Mouse (Mus musculus) forebrain, embryonic 16.5 days (tissue): ENCODE results near the gene Ifna6. TPM values are rescaled to one million over a fixed set of nuclear protein-coding genes. Genes with fewer than 3 reads are reported as not detected.

Experiments
- ATAC-seq: fragments of 200-750 bp; cut with Nextera tagmentation; 2 replicates; pipeline ENCODE4 v1.8.0; 2017; ENCODE audit warnings: mild to moderate bottlenecking, moderate library complexity
- H3K27ac ChIP-seq: fragments of 300-500 bp; sonication (generic); 2 replicates; pipeline ENCODE4 v1.5.1; 2014; ENCODE audit warnings: low read length, control low read depth
- H3K27me3 ChIP-seq: fragments of 300-500 bp; sonication (generic); replicated peaks from 2 replicates; pipeline ENCODE4 v1.6.1; 2014; ENCODE audit warnings: low read length; ENCODE audit not compliant: control insufficient read depth, insufficient read depth
- H3K36me3 ChIP-seq: fragments of 300-500 bp; sonication (generic); 2 replicates; pipeline ENCODE4 v1.6.1; 2014; ENCODE audit not compliant: control insufficient read depth, insufficient read depth
- H3K4me1 ChIP-seq: fragments of 300-500 bp; sonication (generic); replicated peaks from 2 replicates; pipeline ENCODE4 v1.6.1; 2014; ENCODE audit warnings: low read length; ENCODE audit not compliant: control insufficient read depth, insufficient read depth
- H3K4me2 ChIP-seq: fragments of 300-500 bp; sonication (generic); 2 replicates; pipeline ENCODE4 v1.6.1; 2014; ENCODE audit warnings: mild to moderate bottlenecking, low read length, control low read depth
- H3K4me3 ChIP-seq: fragments of 300-500 bp; sonication (generic); replicated peaks from 2 replicates; pipeline ENCODE4 v1.5.1; 2014; ENCODE audit warnings: mild to moderate bottlenecking, low read length, control low read depth
- H3K9ac ChIP-seq: fragments of 300-500 bp; sonication (generic); replicated peaks from 2 replicates; pipeline ENCODE4 v1.6.1; 2014; ENCODE audit warnings: low read depth, low read length, control low read depth
- H3K9me3 ChIP-seq: fragments of 300-500 bp; sonication (generic); 2 replicates; pipeline ENCODE4 v1.6.1; 2016; ENCODE audit warnings: low read length; ENCODE audit not compliant: control insufficient read depth
- WGBS: fragments of 180-500 bp; shearing (Covaris S2); extraction: QIAGEN DNeasy Blood & Tissue Kit; methylation state at CpG from one replicate; pipeline ENCODE4 v1.1.7; 2014; 5-methylcytosine and 5-hydroxymethylcytosine counted together
- polyA plus RNA-seq: library from polyadenylated mRNA; unstranded; fragments of >200 nt; fragmentation: Nextera tagmentation; extraction: Ambion mirVana; gene quantifications from 2 replicates; pipeline ENCODE4 v1.2.1, GENCODE M21; 2015

The Ifna6 gene
- polyA plus RNA-seq, 1 experiment from 2014 or later, result not detected

DNA sequence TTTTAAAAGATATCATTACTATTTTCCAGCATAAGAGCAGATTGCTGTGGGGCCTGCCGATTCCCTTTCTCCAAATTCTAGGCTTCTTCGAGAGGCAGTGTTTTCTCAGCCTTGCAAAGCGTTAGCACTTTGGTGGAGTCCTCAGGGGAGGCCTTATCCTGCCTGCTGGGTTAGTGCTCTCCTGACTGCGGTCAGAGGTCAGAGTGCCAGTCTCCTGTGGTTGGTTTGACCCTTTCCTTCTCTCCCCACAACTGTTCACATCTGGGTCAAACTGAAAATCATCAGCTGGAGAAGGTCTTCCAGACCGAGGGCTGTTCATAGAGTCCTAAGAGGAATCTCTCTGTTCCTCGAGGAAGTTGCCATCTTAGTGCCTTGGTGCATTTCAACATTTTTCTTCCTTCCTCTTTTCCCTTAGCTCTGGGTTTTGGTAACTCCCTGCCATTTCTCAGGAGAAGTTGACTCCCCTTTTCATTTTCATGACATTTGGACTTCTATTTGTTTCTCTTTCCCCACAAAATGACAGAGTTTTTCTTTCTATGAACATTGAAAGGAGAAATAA, 37.9 kb downstream of the Ifna6 start:
- no peak for ATAC-seq
- Histone ChIP-seq H3K36me3 (no peaks in the 10 kb centered on the region), H3K4me2 (no peak overlapping the region), H3K4me1 (peaks cover 7% of the 10 kb centered on the region), H3K9me3 (no peaks in the 10 kb centered on the region), H3K4me3 (no peak overlapping the region), H3K27ac (no peak overlapping the region), H3K9ac (no peak overlapping the region), H3K27me3 (no peaks in the 10 kb centered on the region)
- WGBS, result 59% methylated on average over 6 of the region's 6 CpGs

DNA sequence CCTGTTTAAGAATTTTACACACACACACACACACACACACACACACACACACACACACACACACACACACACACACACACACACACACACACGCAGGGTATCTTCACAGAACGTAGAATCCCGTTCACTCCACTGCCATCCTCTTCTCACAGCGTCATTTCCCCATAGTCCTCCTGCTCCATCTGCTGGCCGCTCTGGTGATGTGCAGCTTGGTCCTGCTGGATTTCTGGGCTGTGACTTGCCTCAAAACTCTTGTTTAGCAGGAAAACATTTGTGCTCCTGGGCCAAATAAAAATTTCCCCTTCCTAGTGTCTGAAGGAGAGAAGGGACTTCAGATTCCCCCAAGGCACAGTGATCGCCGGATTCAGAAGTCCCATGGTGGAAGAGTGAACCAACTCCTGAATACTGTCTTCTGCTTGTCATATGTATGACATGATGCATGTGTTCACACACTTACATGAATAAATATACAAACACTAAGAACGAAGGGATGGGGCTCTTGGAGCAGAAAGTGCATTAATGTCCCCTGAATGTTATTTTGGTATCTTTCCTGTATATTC, 40.2 kb downstream of the Ifna6 start:
- peaks cover 7% of the 10 kb centered on the region for H3K4me1 ChIP-seq
- H3K4me3 ChIP-seq, result peak overlapping the region; percentile 60
- H3K27me3 ChIP-seq, result 0 out of 2 replicates have a peak, but pooled peaks cover 2% of the 10 kb centered on the region
- H3K4me2 ChIP-seq, result peak overlapping the region; percentile 75
- peak overlapping the region; percentile 51; the same call in 1 of the 2 replicates for H3K9ac ChIP-seq
- H3K27ac ChIP-seq, result no peak overlapping the region
- under 1% methylated on average over 7 of the region's 8 CpGs for WGBS
- no peaks in the 10 kb centered on the region for H3K9me3 ChIP-seq
- no peaks in the 10 kb centered on the region for H3K36me3 ChIP-seq
- peak; percentile 76 for ATAC-seq

GRCm38 (mm10) chr4:88867926-88868911, 41.0 kb downstream of the Ifna6 start:
- no peaks in the 10 kb centered on the region for H3K36me3 ChIP-seq
- 0 out of 2 replicates have a peak, but pooled peaks cover 2% of the 10 kb centered on the region for H3K27me3 ChIP-seq
- peak overlapping the region; percentile 75 for H3K4me2 ChIP-seq
- H3K9me3 ChIP-seq, result no peaks in the 10 kb centered on the region
- H3K9ac ChIP-seq, result peak overlapping the region; percentile 51
- 6% methylated on average over 30 of the region's 31 CpGs for WGBS
- peak overlapping the region; percentile 60 for H3K4me3 ChIP-seq
- peaks cover 7% of the 10 kb centered on the region for H3K4me1 ChIP-seq
- H3K27ac ChIP-seq, result no peak overlapping the region
- ATAC-seq, result peak; percentile 76

DNA sequence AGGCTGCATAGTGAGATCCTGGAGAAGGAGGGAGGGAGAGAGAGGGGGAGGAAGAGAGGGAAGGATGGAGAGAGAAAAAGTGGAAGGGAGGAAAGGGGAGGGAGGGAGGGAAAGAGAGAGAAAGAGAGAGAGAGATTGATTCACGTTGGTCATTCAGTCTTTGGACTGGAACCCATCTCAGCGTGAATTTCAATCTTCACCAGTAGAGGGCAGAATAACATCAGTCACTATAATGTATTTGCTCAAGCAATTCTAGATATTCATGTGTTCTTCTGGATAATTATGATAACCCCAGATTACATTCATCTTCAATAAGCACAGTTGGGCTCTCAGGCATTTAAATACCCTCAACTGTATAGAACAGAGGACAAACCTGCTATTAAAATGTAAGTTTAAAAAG, 45.5 kb downstream of the Ifna6 start:
- H3K4me2 ChIP-seq, result no peak overlapping the region
- H3K27me3 ChIP-seq, result 0 out of 2 replicates have a peak, but pooled peaks cover 2% of the 10 kb centered on the region
- H3K36me3 ChIP-seq, result no peaks in the 10 kb centered on the region
- H3K4me3 ChIP-seq, result no peak overlapping the region
- peaks cover 4% of the 10 kb centered on the region for H3K4me1 ChIP-seq
- no peaks in the 10 kb centered on the region for H3K9me3 ChIP-seq
- no peak overlapping the region for H3K27ac ChIP-seq
- no peak for ATAC-seq
- WGBS, result 0% methylated on average over 2 of the region's 2 CpGs
- no peak overlapping the region for H3K9ac ChIP-seq

DNA sequence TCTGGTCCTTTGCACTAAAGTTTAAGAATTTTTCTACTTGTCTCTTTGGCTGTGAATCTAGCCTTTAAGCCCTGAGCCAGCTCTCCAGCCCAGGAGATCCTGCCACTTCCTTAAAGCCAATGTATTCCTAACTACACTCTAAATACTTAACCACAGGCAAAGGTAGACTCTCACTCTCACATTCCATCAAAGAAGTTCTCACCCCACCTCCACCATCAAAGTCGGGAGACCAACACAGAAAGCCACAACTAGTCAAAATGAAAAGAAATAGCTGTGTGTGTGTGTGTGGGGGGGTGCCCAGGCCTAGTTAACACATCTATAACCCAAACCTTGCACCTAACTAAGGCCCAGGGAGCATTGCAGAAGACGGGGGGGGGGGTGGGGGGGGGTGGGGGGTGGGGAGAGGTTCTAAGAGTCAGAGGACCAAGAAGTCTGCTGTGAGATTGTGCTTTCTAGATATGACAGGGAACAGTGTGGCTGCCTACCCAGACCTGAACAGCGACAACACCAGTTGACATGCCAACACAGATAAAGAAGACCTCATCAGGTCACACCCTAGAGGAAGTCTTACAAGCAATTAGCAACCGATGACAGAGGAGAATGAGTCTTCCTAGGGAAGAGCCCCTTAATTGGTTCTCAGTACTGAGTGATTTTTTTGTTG, 48.3 kb downstream of the Ifna6 start:
- no peak overlapping the region for H3K4me3 ChIP-seq

DNA sequence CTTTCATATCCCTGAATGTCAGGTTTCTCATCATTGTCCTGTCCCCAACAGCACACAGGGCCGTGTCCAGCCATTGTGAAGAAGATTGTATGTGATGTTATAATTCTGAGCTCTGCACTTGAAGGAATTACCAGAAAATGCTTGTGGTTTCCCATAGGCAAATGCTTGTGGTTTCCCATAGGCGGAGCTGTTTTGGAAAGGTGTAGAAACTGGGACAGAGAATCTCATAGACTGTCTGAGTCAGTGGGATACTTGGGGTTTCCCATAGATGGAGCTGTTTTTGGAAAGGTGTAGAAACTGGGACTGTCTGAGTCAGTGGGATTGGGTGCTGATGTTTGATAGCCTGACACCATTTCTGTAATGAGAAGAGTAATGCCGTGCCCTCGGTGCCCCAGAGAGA, 49.3 kb downstream of the Ifna6 start:
- ATAC-seq, result no peak
- Histone ChIP-seq H3K4me1 (no peaks in the 10 kb centered on the region), H3K9ac (no peak overlapping the region), H3K27me3 (0 out of 2 replicates have a peak, but pooled peaks cover 2% of the 10 kb centered on the region), H3K9me3 (no peaks in the 10 kb centered on the region), H3K36me3 (no peaks in the 10 kb centered on the region), H3K4me2 (no peak overlapping the region), H3K4me3 (no peak overlapping the region), H3K27ac (no peak overlapping the region)
- WGBS, result 80% methylated on average over 4 of the region's 4 CpGs

More for the DNA sequence above, 48.3 kb downstream of the Ifna6 start:
- WGBS, result 76% methylated on average over 4 of the region's 4 CpGs
- Histone ChIP-seq H3K27ac (no peak overlapping the region), H3K27me3 (0 out of 2 replicates have a peak, but pooled peaks cover 2% of the 10 kb centered on the region), H3K4me2 (no peak overlapping the region), H3K9me3 (no peaks in the 10 kb centered on the region), H3K4me1 (no peaks in the 10 kb centered on the region), H3K9ac (no peak overlapping the region), H3K36me3 (no peaks in the 10 kb centered on the region)
- no peak for ATAC-seq

Other genes with a start within 250 kb of the Ifna6 start
- not detected in 2 replicates for gene Ifna9, start 235.0 kb upstream of the Ifna6 start, polyA plus RNA-seq
- gene Ifna12, start 224.0 kb upstream of the Ifna6 start, polyA plus RNA-seq, result not detected in 2 replicates
- not detected in 2 replicates for gene C87499, start 193.0 kb upstream of the Ifna6 start, polyA plus RNA-seq
- not detected in 2 replicates for gene Ifna13, start 183.0 kb upstream of the Ifna6 start, polyA plus RNA-seq
- not detected in 2 replicates for gene Ifna16, start 150.5 kb upstream of the Ifna6 start, polyA plus RNA-seq
- not detected in 2 replicates for gene Ifna2, start 143.5 kb upstream of the Ifna6 start, polyA plus RNA-seq
- gene Ifnab, start 136.1 kb upstream of the Ifna6 start, polyA plus RNA-seq, result not detected in 2 replicates
- 1.2 and 1.4 TPM in 2 replicates for gene Gm26566, start 105.6 kb upstream of the Ifna6 start, polyA plus RNA-seq
- 122 and 135 TPM in 2 replicates for gene Klhl9, start 105.0 kb upstream of the Ifna6 start, polyA plus RNA-seq
- not detected in 2 replicates for gene Gm13271, start 72.5 kb upstream of the Ifna6 start, polyA plus RNA-seq
- gene Gm13283, start 67.3 kb upstream of the Ifna6 start, polyA plus RNA-seq, result 0.16 TPM in 1 of 2 replicates, not detected in the other
- 0.46 TPM in 1 of 2 replicates, not detected in the other for gene Gm13290, start 53.6 kb upstream of the Ifna6 start, polyA plus RNA-seq
- gene Gm13289, start 50.5 kb upstream of the Ifna6 start, polyA plus RNA-seq, result not detected in 2 replicates
- gene Gm13272, start 47.6 kb upstream of the Ifna6 start, polyA plus RNA-seq, result not detected in 2 replicates
- not detected in 2 replicates for gene Ifnz, start 45.3 kb upstream of the Ifna6 start, polyA plus RNA-seq
- not detected in 2 replicates for gene Gm13276, start 41.7 kb upstream of the Ifna6 start, polyA plus RNA-seq
- gene Gm13277, start 38.8 kb upstream of the Ifna6 start, polyA plus RNA-seq, result not detected in 2 replicates
- not detected in 2 replicates for gene Gm13278, start 35.9 kb upstream of the Ifna6 start, polyA plus RNA-seq
- gene Gm13275, start 32.9 kb upstream of the Ifna6 start, polyA plus RNA-seq, result not detected in 2 replicates
- gene Gm13279, start 30.0 kb upstream of the Ifna6 start, polyA plus RNA-seq, result not detected in 2 replicates
- not detected in 2 replicates for gene Gm13285, start 27.8 kb upstream of the Ifna6 start, polyA plus RNA-seq
- not detected in 2 replicates for gene Gm13287, start 24.2 kb upstream of the Ifna6 start, polyA plus RNA-seq
- gene Gm13288, start 21.9 kb upstream of the Ifna6 start, polyA plus RNA-seq, result not detected in 2 replicates
- not detected in 2 replicates for gene Ifna7, start 11.2 kb upstream of the Ifna6 start, polyA plus RNA-seq
- gene Ifna11, start 7.5 kb upstream of the Ifna6 start, polyA plus RNA-seq, result not detected in 2 replicates
- gene Ifna5, start 8.1 kb downstream of the Ifna6 start, polyA plus RNA-seq, result not detected in 2 replicates
- gene Ifna4, start 14.4 kb downstream of the Ifna6 start, polyA plus RNA-seq, result not detected in 2 replicates
- gene Ifna1, start 22.7 kb downstream of the Ifna6 start, polyA plus RNA-seq, result not detected in 2 replicates
- not detected in 2 replicates for gene Ifne, start 52.8 kb downstream of the Ifna6 start, polyA plus RNA-seq